Mouse (Mus musculus) lung, embryonic 15.5 days (tissue): ENCODE data around the gene Lpcat1. TPM values are rescaled to one million over a fixed set of nuclear protein-coding genes. Genes with fewer than 3 reads are reported as not detected.

Experiments
- ATAC-seq: fragments of 200-750 bp; cut with Nextera tagmentation; 2 replicates; pipeline ENCODE4 v1.8.0; 2017; ENCODE audit warnings: moderate number of reproducible peaks, borderline replicate concordance; ENCODE audit not compliant: low FRiP score, low TSS enrichment; ENCODE audit errors: extremely low read depth
- H3K27ac ChIP-seq: fragments of 300-500 bp; sonication (generic); 2 replicates; pipeline ENCODE4 v1.5.1; 2015; ENCODE audit warnings: moderate library complexity, mild to moderate bottlenecking, inconsistent platforms
- H3K27me3 ChIP-seq: fragments of 300-500 bp; sonication (generic); 2 replicates; pipeline ENCODE4 v1.6.1; 2015; ENCODE audit warnings: inconsistent platforms
- H3K36me3 ChIP-seq: fragments of 300-500 bp; sonication (generic); 2 replicates; pipeline ENCODE4 v1.6.1; 2015; ENCODE audit warnings: inconsistent platforms
- H3K4me1 ChIP-seq: fragments of 300-500 bp; sonication (generic); 2 replicates; pipeline ENCODE4 v1.6.1; 2015; ENCODE audit warnings: inconsistent platforms
- H3K4me2 ChIP-seq: fragments of 300-500 bp; sonication (generic); 2 replicates; pipeline ENCODE4 v1.6.1; 2015; ENCODE audit warnings: inconsistent platforms, mild to moderate bottlenecking, moderate library complexity
- H3K4me3 ChIP-seq: fragments of 300-500 bp; sonication (generic); 2 replicates; pipeline ENCODE4 v1.5.1; 2015; ENCODE audit warnings: mild to moderate bottlenecking, inconsistent platforms
- H3K9ac ChIP-seq: fragments of 300-500 bp; sonication (generic); 2 replicates; pipeline ENCODE4 v1.6.1; 2015; ENCODE audit warnings: inconsistent platforms
- H3K9me3 ChIP-seq: fragments of 300-500 bp; sonication (generic); 2 replicates; pipeline ENCODE4 v1.6.1; 2016; ENCODE audit warnings: inconsistent platforms
- WGBS: fragments of 180-500 bp; shearing (Covaris S2); methylation state at CpG from one replicate; pipeline ENCODE4 v1.1.7; 2015; 5-methylcytosine and 5-hydroxymethylcytosine counted together
- polyA plus RNA-seq: library from polyadenylated mRNA; unstranded; fragments of >200 nt; fragmentation: Nextera tagmentation; extraction: Ambion mirVana; gene quantifications from 2 replicates; pipeline ENCODE4 v1.2.1, GENCODE M21; 2015

Gene Lpcat1
- 86.3 and 99.2 TPM in 2 replicates for polyA plus RNA-seq

DNA sequence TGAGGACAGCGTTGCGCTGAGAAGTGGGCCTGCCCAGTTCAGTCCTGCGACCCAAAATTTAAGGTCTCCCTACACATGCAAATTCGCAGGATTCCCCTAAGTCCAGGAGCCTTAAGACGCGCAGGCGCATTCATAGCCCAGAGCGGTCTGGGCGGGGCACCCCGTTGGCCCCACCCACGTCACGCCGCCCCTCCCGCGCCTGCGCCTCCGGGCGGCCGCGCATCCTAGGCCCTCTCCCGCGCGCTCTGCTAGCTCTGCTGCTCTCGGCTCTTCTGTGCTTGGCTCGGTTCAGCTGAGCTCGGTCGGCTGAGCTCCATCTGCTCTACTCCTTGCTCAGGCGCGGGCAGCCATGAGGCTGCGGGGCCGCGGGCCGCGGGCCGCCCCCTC is at the start of gene Lpcat1:
Lpcat1 (plus strand) TSS at position 164 of the 387 bp plus-strand sequence.
- Histone ChIP-seq H3K4me3 (peak within 1 kb of the TSS; percentile 98), H3K4me2 (peak within 1 kb of the TSS; percentile 84), H3K27me3 (no peaks in the 10 kb centered on the region), H3K4me1 (peaks cover 24% of the 10 kb centered on the region), H3K9me3 (no peaks in the 10 kb centered on the region), H3K27ac (peak within 1 kb of the TSS; percentile 98), H3K9ac (peak within 1 kb of the TSS; percentile 93), H3K36me3 (no peaks in the 10 kb centered on the region)
- under 1% methylated on average over 35 of the region's 35 CpGs for WGBS
- peak; percentile 97 for ATAC-seq

DNA sequence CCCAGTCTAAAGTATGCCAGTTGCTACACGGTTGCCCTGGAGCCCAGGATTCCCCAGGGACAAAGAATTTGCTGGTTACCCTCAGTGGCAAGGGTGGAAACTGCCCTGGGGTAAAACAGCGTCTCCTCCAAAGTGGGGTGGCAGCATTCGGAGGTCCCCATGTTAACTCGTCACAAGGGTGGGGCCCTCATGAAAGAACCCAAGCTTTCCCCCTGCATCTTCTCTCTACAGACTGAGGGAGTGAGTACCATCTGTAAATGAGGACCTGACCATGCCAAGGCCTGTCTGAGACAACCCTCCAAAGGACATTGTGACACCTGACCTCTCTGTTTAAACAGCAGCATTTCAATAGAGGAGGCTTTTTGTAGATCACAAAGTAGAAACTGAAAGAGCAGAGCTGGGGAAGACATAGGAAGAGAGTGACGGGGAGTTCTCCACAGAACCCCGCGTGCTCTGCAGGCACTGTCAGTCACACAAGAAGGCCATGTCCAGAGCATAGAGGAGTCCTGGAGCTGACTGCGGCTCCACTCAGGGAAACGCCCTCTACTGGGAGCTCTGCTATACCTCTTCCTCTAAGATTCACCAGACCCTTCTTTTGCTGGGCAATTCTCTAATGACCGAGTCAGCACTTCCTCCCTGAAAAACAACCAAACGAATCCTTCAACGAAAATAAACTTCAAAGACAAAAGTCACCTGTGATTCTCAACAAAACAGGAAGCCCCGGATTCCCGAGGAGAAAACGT is 49.3 kb upstream of the Lpcat1 start:
- Histone ChIP-seq H3K9ac (no peak overlapping the region), H3K4me1 (no peaks in the 10 kb centered on the region), H3K4me3 (no peak overlapping the region), H3K27me3 (no peaks in the 10 kb centered on the region; the same call in 1 of the 2 replicates), H3K9me3 (no peaks in the 10 kb centered on the region), H3K27ac (no peak overlapping the region), H3K4me2 (no peak overlapping the region), H3K36me3 (no peaks in the 10 kb centered on the region)
- ATAC-seq = no peak
- 38% methylated on average over 15 of the region's 15 CpGs for WGBS

- no peaks in the 10 kb centered on the region; the same call in 1 of the 2 replicates for H3K27me3 ChIP-seq
- no peaks in the 10 kb centered on the region for H3K9me3 ChIP-seq
- 73% methylated on average over 12 of the region's 12 CpGs for WGBS
- no peaks in the 10 kb centered on the region for H3K36me3 ChIP-seq
- H3K4me3 ChIP-seq = no peak overlapping the region
- ATAC-seq = no peak
- no peak overlapping the region for H3K27ac ChIP-seq
- no peak overlapping the region for H3K4me2 ChIP-seq
- no peak overlapping the region for H3K9ac ChIP-seq
- H3K4me1 ChIP-seq = no peaks in the 10 kb centered on the region
These were observed 48.7 kb upstream of the Lpcat1 start for GRCm38 (mm10) chr13:73418297-73418696.

GRCm38 (mm10) chr13:73419244-73419643 is 47.8 kb upstream of the Lpcat1 start:
- WGBS = 69% methylated on average over 5 of the region's 5 CpGs
- Histone ChIP-seq H3K4me1 (no peaks in the 10 kb centered on the region), H3K9me3 (no peaks in the 10 kb centered on the region), H3K4me2 (no peak overlapping the region), H3K9ac (no peak overlapping the region), H3K4me3 (no peak overlapping the region), H3K27ac (no peak overlapping the region), H3K27me3 (no peaks in the 10 kb centered on the region; the same call in 1 of the 2 replicates), H3K36me3 (no peaks in the 10 kb centered on the region)
- ATAC-seq = no peak

DNA sequence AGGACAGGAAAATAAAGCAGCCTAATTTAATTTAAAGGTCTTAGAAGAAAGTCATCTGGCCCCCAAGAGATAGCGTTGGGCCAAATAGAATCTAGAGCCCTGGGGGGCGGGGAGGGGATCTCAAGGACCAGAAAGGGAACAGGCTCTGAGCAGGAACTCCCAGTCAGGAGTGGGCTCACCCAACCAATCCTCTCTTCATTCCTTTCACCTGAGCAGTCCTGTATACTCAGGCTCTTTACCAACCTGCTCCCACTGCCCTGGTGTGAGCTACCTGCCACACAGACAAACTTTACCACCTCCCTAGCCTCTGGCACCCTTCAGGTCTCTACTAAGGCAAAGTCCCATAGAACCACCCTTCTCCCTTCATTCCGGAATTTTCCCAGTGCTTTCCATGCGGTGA is 44.0 kb upstream of the Lpcat1 start:
- ATAC-seq = no peak

DNA sequence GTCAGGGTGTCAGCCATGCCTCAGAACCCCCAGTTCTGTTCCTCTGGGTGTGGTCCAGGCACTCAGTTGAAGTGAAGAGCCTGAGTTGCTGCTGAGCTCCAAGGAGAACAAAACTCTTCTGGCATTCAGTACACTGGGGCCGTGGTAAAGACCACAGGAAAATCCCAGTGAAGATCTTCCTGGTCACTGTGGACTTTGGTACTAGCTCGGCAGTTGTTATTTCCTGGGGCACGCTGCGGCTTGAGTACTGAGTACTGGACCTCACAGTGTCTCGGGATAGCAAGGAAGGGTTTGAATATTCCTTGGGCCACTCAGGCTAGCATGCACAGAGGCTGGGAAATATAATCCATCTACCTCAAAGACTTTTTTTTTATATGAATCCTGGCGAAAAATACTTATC is 42.0 kb upstream of the Lpcat1 start:
- Histone ChIP-seq H3K4me3 (no peak overlapping the region), H3K27ac (no peak overlapping the region), H3K4me2 (no peak overlapping the region), H3K9ac (no peak overlapping the region), H3K4me1 (no peaks in the 10 kb centered on the region), H3K27me3 (no peaks in the 10 kb centered on the region), H3K9me3 (no peaks in the 10 kb centered on the region), H3K36me3 (no peaks in the 10 kb centered on the region)
- 66% methylated on average over 6 of the region's 6 CpGs for WGBS
- ATAC-seq = no peak

More for the DNA sequence above, 44.0 kb upstream of the Lpcat1 start:
- no peaks in the 10 kb centered on the region for H3K4me1 ChIP-seq
- no peaks in the 10 kb centered on the region for H3K9me3 ChIP-seq
- no peak overlapping the region for H3K9ac ChIP-seq
- WGBS = 52% methylated on average over 4 of the region's 4 CpGs
- no peaks in the 10 kb centered on the region for H3K36me3 ChIP-seq
- no peak overlapping the region for H3K4me3 ChIP-seq
- no peak overlapping the region for H3K27ac ChIP-seq
- H3K4me2 ChIP-seq = no peak overlapping the region
- H3K27me3 ChIP-seq = no peaks in the 10 kb centered on the region; the same call in 1 of the 2 replicates

GRCm38 (mm10) chr13:73425839-73426490 is 41.0 kb upstream of the Lpcat1 start:
- H3K4me1 ChIP-seq = no peaks in the 10 kb centered on the region
- H3K27ac ChIP-seq = no peak overlapping the region
- H3K9me3 ChIP-seq = no peaks in the 10 kb centered on the region
- H3K27me3 ChIP-seq = no peaks in the 10 kb centered on the region
- H3K4me3 ChIP-seq = no peak overlapping the region
- no peak for ATAC-seq
- no peaks in the 10 kb centered on the region for H3K36me3 ChIP-seq
- 9% methylated on average over 11 of the region's 11 CpGs for WGBS
- no peak overlapping the region for H3K9ac ChIP-seq
- no peak overlapping the region for H3K4me2 ChIP-seq

GRCm38 (mm10) chr13:73426587-73426986 is 40.4 kb upstream of the Lpcat1 start:
- H3K27ac ChIP-seq = no peak overlapping the region
- no peak for ATAC-seq
- no peaks in the 10 kb centered on the region for H3K9me3 ChIP-seq
- no peak overlapping the region for H3K9ac ChIP-seq
- H3K4me3 ChIP-seq = no peak overlapping the region
- no peaks in the 10 kb centered on the region for H3K4me1 ChIP-seq
- H3K4me2 ChIP-seq = no peak overlapping the region
- no peaks in the 10 kb centered on the region for H3K36me3 ChIP-seq
- WGBS = 75% methylated on average over 4 of the region's 4 CpGs
- H3K27me3 ChIP-seq = no peaks in the 10 kb centered on the region

GRCm38 (mm10) chr13:73429605-73430321 is 37.2 kb upstream of the Lpcat1 start:
- no peaks in the 10 kb centered on the region for H3K4me1 ChIP-seq

GRCm38 (mm10) chr13:73432466-73433149 is 34.4 kb upstream of the Lpcat1 start:
- Histone ChIP-seq H3K9me3 (no peaks in the 10 kb centered on the region), H3K4me1 (0 out of 2 replicates have a peak, but pooled peaks cover 4% of the 10 kb centered on the region), H3K36me3 (no peaks in the 10 kb centered on the region), H3K4me2 (no peak overlapping the region), H3K27ac (no peak overlapping the region), H3K4me3 (no peak overlapping the region), H3K9ac (no peak overlapping the region), H3K27me3 (no peaks in the 10 kb centered on the region)
- ATAC-seq = no peak
- 52% methylated on average over 7 of the region's 7 CpGs for WGBS

More at GRCm38 (mm10) chr13:73429605-73430321, 37.2 kb upstream of the Lpcat1 start:
- H3K27ac ChIP-seq = no peak overlapping the region
- no peak overlapping the region for H3K9ac ChIP-seq
- H3K9me3 ChIP-seq = no peaks in the 10 kb centered on the region
- WGBS = 58% methylated on average over 6 of the region's 6 CpGs
- no peaks in the 10 kb centered on the region for H3K27me3 ChIP-seq
- no peak for ATAC-seq
- H3K4me2 ChIP-seq = no peak overlapping the region
- no peak overlapping the region for H3K4me3 ChIP-seq
- H3K36me3 ChIP-seq = no peaks in the 10 kb centered on the region

DNA sequence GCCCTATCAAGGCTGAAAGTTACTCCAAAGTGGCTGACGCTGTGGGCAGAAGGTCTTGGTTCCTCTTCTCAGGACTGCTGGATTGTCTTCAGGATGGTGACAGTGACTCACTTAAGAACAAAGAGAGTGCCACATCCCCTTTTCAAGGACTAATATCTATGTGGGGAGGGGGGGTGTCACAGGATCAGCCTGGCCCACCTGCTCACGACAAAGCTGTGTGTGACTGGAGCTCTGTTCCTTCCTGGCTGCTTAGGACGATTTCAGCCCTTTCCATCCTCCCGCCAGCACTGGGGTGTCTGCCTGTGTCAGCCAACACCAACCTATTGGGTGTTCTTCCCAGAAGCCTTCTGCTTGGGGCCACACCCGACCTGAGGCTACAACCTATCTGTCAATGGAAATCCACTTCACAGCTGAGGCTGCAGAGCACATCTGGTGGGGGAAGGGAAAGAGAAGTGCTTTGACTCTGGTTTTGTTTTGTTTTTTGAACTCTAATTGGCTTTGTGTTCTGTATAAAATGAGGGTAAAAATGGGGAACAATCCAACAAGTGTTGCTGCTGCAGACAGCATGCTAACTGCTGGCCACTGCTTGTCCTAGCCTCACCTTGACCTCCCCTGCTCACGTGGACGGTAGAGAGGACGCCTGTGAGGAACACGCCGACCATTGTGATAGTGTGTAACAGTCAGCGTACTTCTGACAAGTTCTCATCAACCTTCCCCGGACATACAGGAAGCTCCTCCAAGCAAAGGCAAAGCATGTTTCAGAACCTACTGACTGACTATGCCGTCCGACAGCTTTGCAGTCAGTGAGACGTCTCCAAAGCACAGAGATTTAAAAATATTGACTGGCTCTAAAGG is 33.1 kb upstream of the Lpcat1 start:
- Histone ChIP-seq H3K27me3 (no peaks in the 10 kb centered on the region), H3K4me1 (0 out of 2 replicates have a peak, but pooled peaks cover 4% of the 10 kb centered on the region), H3K9ac (no peak overlapping the region), H3K4me3 (no peak overlapping the region), H3K36me3 (no peaks in the 10 kb centered on the region), H3K27ac (no peak overlapping the region), H3K4me2 (no peak overlapping the region), H3K9me3 (no peaks in the 10 kb centered on the region)
- no peak for ATAC-seq
- WGBS = 63% methylated on average over 15 of the region's 15 CpGs
